Mouse (Mus musculus) gastrocnemius, postnatal 25 days (tissue): ENCODE measurements around the gene E2f3. TPM values are rescaled to one million over a fixed set of nuclear protein-coding genes. Genes with fewer than 3 reads are reported as not detected.

Source experiments
- DNase-seq: peaks from one replicate; pipeline ENCODE4 v3.0.0; 2022
- long read RNA-seq, 2 experiments: library from polyadenylated mRNA; stranded (forward); transcript quantifications; one replicate each; pipeline ENCODE4 v2.0.0; 2021
- total RNA-seq, 2 experiments: library from RNA; stranded (reverse); gene quantifications; 1 replicate in 1 of 2; 2 replicates in 1 of 2; pipeline ENCODE4 v1.2.3; 2021

The E2f3 gene
- 10 to 100 TPM in 1 of 2 experiments, 1 to 10 TPM in 1; 7.8 to 10.2 TPM for total RNA-seq
- long read RNA-seq, experiment 1, full-length matches to known transcripts = 2 of 4 reads
- long read RNA-seq, experiment 1, partial matches to known transcripts = 0 of 4 reads
- long read RNA-seq, experiment 1, other reads (novel, unspliced or antisense) = 2 of 4 reads
- long read RNA-seq, experiment 2, full-length matches to known transcripts = 2 of 2 reads
- long read RNA-seq, experiment 2, partial matches to known transcripts = 0 of 2 reads
- long read RNA-seq, experiment 2, other reads (novel, unspliced or antisense) = 0 of 2 reads

GRCm38 (mm10) chr13:29985855-29986755 is at the start of gene E2f3:
E2f3 (minus strand) TSS chr13:29986063.
- peak; percentile 99 for DNase-seq

GRCm38 (mm10) chr13:30034540-30034939 is 48.7 kb upstream of the E2f3 start:
- DNase-seq = no peak

- DNase-seq = no peak
Measured at GRCm38 (mm10) chr13:30031684-30032335, 45.9 kb upstream of the E2f3 start.

- DNase-seq = no peak
Measured at GRCm38 (mm10) chr13:30027841-30028240, 42.0 kb upstream of the E2f3 start.

GRCm38 (mm10) chr13:30022487-30022886 is 36.6 kb upstream of the E2f3 start:
- DNase-seq = no peak

GRCm38 (mm10) chr13:30018573-30018972 is 32.7 kb upstream of the E2f3 start:
- no peak for DNase-seq

- DNase-seq = no peak
Measured at GRCm38 (mm10) chr13:30017611-30018010, 31.7 kb upstream of the E2f3 start.

GRCm38 (mm10) chr13:30014576-30014975 is 28.7 kb upstream of the E2f3 start:
- no peak for DNase-seq

GRCm38 (mm10) chr13:30012226-30012625 is 26.4 kb upstream of the E2f3 start:
- no peak for DNase-seq

GRCm38 (mm10) chr13:30008738-30009137 is 22.9 kb upstream of the E2f3 start:
- no peak for DNase-seq

- no peak for DNase-seq
Measured at GRCm38 (mm10) chr13:30005422-30005821, 19.6 kb upstream of the E2f3 start.

GRCm38 (mm10) chr13:30004849-30005248 is 19.0 kb upstream of the E2f3 start:
- DNase-seq = no peak

GRCm38 (mm10) chr13:30003169-30003568 is 17.3 kb upstream of the E2f3 start:
- DNase-seq = no peak

- DNase-seq = no peak
Measured at GRCm38 (mm10) chr13:30001041-30001440, 15.2 kb upstream of the E2f3 start.

- no peak for DNase-seq
Measured at GRCm38 (mm10) chr13:29987956-29988355, 2.1 kb upstream of the E2f3 start.

- no peak for DNase-seq
Measured at GRCm38 (mm10) chr13:29986756-29987120, 875 bp upstream of the E2f3 start.

- peak; percentile 25 for DNase-seq
Measured at GRCm38 (mm10) chr13:29985101-29985854, 585 bp downstream of the E2f3 start.

- DNase-seq = peak; percentile 88
Measured at GRCm38 (mm10) chr13:29984286-29985100, 1.4 kb downstream of the E2f3 start.

- DNase-seq = no peak
Measured at GRCm38 (mm10) chr13:29983523-29984191, 2.2 kb downstream of the E2f3 start.

- no peak for DNase-seq
Measured at GRCm38 (mm10) chr13:29983037-29983436, 2.8 kb downstream of the E2f3 start.

- DNase-seq = no peak
Measured at GRCm38 (mm10) chr13:29982400-29982799, 3.5 kb downstream of the E2f3 start.
